9 mouse cellular contexts compared by ENCODE assay signal in genomic region chr5:100041272-100041671, GRCm38 (mm10). TPM values are rescaled to one million over a fixed set of nuclear protein-coding genes. Genes with fewer than 3 reads are reported as not detected.
DNase-seq lines count a peak whose midpoint lies in the region; ATAC-seq lines count a peak whose summit lies in the region.
"Had no signal": no experiment of that assay in that cellular context is flagged by ENCODE, and none has a peak within 500 bp of the region (broad histone marks: within the 10 kb centered on the region; RNA-seq: fewer than 3 reads in every experiment).

No protein-coding gene starts in this region.

- DNase-seq in kidney, postnatal 14 days = no peak
- peak; percentile 45 for DNase-seq in Muller cell, postnatal 12 days (ENCODE audit: inconsistent ontology term)
- no peak for DNase-seq in hindbrain, embryonic 14.5 days (ENCODE audit: low spot score)
- DNase-seq in spleen, adult 18-20 months = no peak
- DNase-seq in thymus, postnatal 0 days (ENCODE audit: low spot score) = no peak
- DNase-seq in kidney, adult 8-10 months = no peak

- ATAC-seq in kidney, embryonic 15.5 days (replicated peaks; ENCODE audit: low FRiP score) = no peak
- ATAC-seq in hindbrain, embryonic 14.5 days (ENCODE audit: low FRiP score) = no peak
- no peak for ATAC-seq in midbrain, embryonic 15.5 days (replicated peaks)
- ATAC-seq: inflammation-experienced regulatory T-cells, adult 6 months had no signal

- H3K9ac ChIP-seq in kidney, embryonic 15.5 days = no peak overlapping the region
- peak overlapping the region; percentile 98; the same call in 1 of the 2 replicates for H3K9ac ChIP-seq in hindbrain, embryonic 14.5 days
- H3K9ac ChIP-seq in midbrain, embryonic 15.5 days = no peak overlapping the region

- H3K4me1 ChIP-seq in kidney, embryonic 15.5 days = peaks cover 27% of the 10 kb centered on the region
- H3K4me1 ChIP-seq in hindbrain, embryonic 14.5 days (replicated peaks; ENCODE audit: control insufficient read depth, insufficient read depth, low read length) = peaks cover 41% of the 10 kb centered on the region
- peaks cover 44% of the 10 kb centered on the region for H3K4me1 ChIP-seq in midbrain, embryonic 15.5 days

- peaks cover 21% of the 10 kb centered on the region for H3K36me3 ChIP-seq in kidney, embryonic 15.5 days
- H3K36me3 ChIP-seq in hindbrain, embryonic 14.5 days (replicated peaks; ENCODE audit: control insufficient read depth, insufficient read depth) = peaks cover 13% of the 10 kb centered on the region
- H3K36me3 ChIP-seq in midbrain, embryonic 15.5 days (replicated peaks) = no peaks in the 10 kb centered on the region

- H3K4me3 ChIP-seq in kidney, embryonic 15.5 days (replicated peaks) = peak overlapping the region; percentile 97; the same call in 1 of the 2 replicates
- peak overlapping the region; percentile 74; the same call in 1 of the 2 replicates for H3K4me3 ChIP-seq in hindbrain, embryonic 14.5 days (replicated peaks; ENCODE audit: low read length)
- peak overlapping the region; percentile 86 for H3K4me3 ChIP-seq in midbrain, embryonic 15.5 days

- H3K27ac ChIP-seq in kidney, embryonic 15.5 days = no peak overlapping the region
- H3K27ac ChIP-seq in hindbrain, embryonic 14.5 days = no peak overlapping the region
- H3K27ac ChIP-seq in midbrain, embryonic 15.5 days = no peak overlapping the region

- no peaks in the 10 kb centered on the region for H3K27me3 ChIP-seq in kidney, embryonic 15.5 days
- no peaks in the 10 kb centered on the region for H3K27me3 ChIP-seq in hindbrain, embryonic 14.5 days (ENCODE audit: control insufficient read depth, insufficient read depth, low read length)
- no peaks in the 10 kb centered on the region for H3K27me3 ChIP-seq in midbrain, embryonic 15.5 days (replicated peaks)

- WGBS in kidney, embryonic 15.5 days = 73% methylated on average over 4 of the region's 4 CpGs
- 78% methylated on average over 4 of the region's 4 CpGs for WGBS in hindbrain, embryonic 14.5 days
- 67% methylated on average over 4 of the region's 4 CpGs for WGBS in midbrain, embryonic 15.5 days

- no peaks in the 10 kb centered on the region for H3K9me3 ChIP-seq in kidney, embryonic 15.5 days (replicated peaks)
- no peaks in the 10 kb centered on the region for H3K9me3 ChIP-seq in hindbrain, embryonic 14.5 days (ENCODE audit: control insufficient read depth, low read length)
- H3K9me3 ChIP-seq in midbrain, embryonic 15.5 days = no peaks in the 10 kb centered on the region

- H3K4me2 ChIP-seq in kidney, embryonic 15.5 days = peak overlapping the region; percentile 88
- peak overlapping the region; percentile 76 for H3K4me2 ChIP-seq in hindbrain, embryonic 14.5 days (replicated peaks)
- H3K4me2 ChIP-seq in midbrain, embryonic 15.5 days = peak overlapping the region; percentile 71

RNA-seq across cellular contexts. Expression of gene Enoph1, which starts 1.5 kb away (rescaled TPM):
- polyA plus RNA-seq in kidney, embryonic 15.5 days (2015; fragmentation: Nextera tagmentation; extraction: Ambion mirVana) = 48.1 and 48.7 TPM in 2 replicates
- polyA plus RNA-seq in hindbrain, embryonic 14.5 days (2014; fragmentation: Nextera tagmentation; extraction: Ambion mirVana) = 44.3 and 54.0 TPM in 2 replicates
- 51.7 and 56.2 TPM in 2 replicates for polyA plus RNA-seq in midbrain, embryonic 15.5 days (2015; fragmentation: Nextera tagmentation; extraction: Ambion mirVana)
- polyA plus RNA-seq in thymus, postnatal 0 days (2015; fragmentation: Nextera tagmentation; extraction: Ambion mirVana) = 33.9 and 35.1 TPM in 2 replicates

RNA-seq across cellular contexts. Expression of gene Hnrnpdl, which starts 1.8 kb away (rescaled TPM):
- 168 and 169 TPM in 2 replicates for polyA plus RNA-seq in kidney, embryonic 15.5 days (2015; fragmentation: Nextera tagmentation; extraction: Ambion mirVana)
- 202 and 206 TPM in 2 replicates for polyA plus RNA-seq in hindbrain, embryonic 14.5 days (2014; fragmentation: Nextera tagmentation; extraction: Ambion mirVana)
- polyA plus RNA-seq in midbrain, embryonic 15.5 days (2015; fragmentation: Nextera tagmentation; extraction: Ambion mirVana) = 221 and 226 TPM in 2 replicates
- polyA plus RNA-seq in thymus, postnatal 0 days (2015; fragmentation: Nextera tagmentation; extraction: Ambion mirVana) = 101 and 125 TPM in 2 replicates
